ENCODE assay signal across 16 mouse cellular contexts in genomic region chr14:73031218-73031617, GRCm38 (mm10). TPM values are rescaled to one million over a fixed set of nuclear protein-coding genes. Genes with fewer than 3 reads are reported as not detected.
"Had no signal": no experiment of that assay in that cellular context is flagged by ENCODE, and none has a peak within 500 bp of the region (broad histone marks: within the 10 kb centered on the region; RNA-seq: fewer than 3 reads in every experiment).

No protein-coding gene starts in this region.

- H3K9me3 ChIP-seq: neural tube, embryonic 13.5 days; neural tube, embryonic 15.5 days; stomach, embryonic 15.5 days had no signal

- H3K27me3 ChIP-seq: neural tube, embryonic 13.5 days; neural tube, embryonic 15.5 days; stomach, embryonic 15.5 days had no signal

- DNase-seq: retina, postnatal 1 day; right cerebral cortex, adult 18-20 months; right cerebral cortex, postnatal 14 days; right cerebral cortex, postnatal 25 days; right cerebral cortex, postnatal 4 days; spleen, adult 18-20 months; thymus, adult 18-20 months; thymus, adult 2 months; thymus, postnatal 14 days; thymus, postnatal 25 days; thymus, postnatal 36 days; thymus, postnatal 4 days had no signal

- H3K4me1 ChIP-seq: neural tube, embryonic 13.5 days; neural tube, embryonic 15.5 days; stomach, embryonic 15.5 days had no signal

- H3K27ac ChIP-seq: neural tube, embryonic 13.5 days; neural tube, embryonic 15.5 days; stomach, embryonic 15.5 days; stomach, postnatal 0 days had no signal

- H3K4me2 ChIP-seq: neural tube, embryonic 13.5 days; neural tube, embryonic 15.5 days; stomach, embryonic 15.5 days had no signal

- H3K4me3 ChIP-seq: neural tube, embryonic 13.5 days; neural tube, embryonic 15.5 days; stomach, embryonic 15.5 days had no signal

- H3K9ac ChIP-seq: neural tube, embryonic 13.5 days; neural tube, embryonic 15.5 days; stomach, embryonic 15.5 days had no signal

- H3K36me3 ChIP-seq: neural tube, embryonic 13.5 days; neural tube, embryonic 15.5 days; stomach, embryonic 15.5 days had no signal

RNA-seq across cellular contexts. Expression of gene Cysltr2, which starts 17.7 kb away (rescaled TPM):
- polyA plus RNA-seq: stomach, embryonic 15.5 days had no signal
